Mouse (Mus musculus) erythroblast, embryonic 14.5 days (primary cell): ENCODE results near the gene Zfp768. TPM values are rescaled to one million over a fixed set of nuclear protein-coding genes. Genes with fewer than 3 reads are reported as not detected.
"Not testable (repeated sequence)": the region's sequence is repeated elsewhere in the genome, so short reads cannot be mapped to it uniquely, and the experiment has no call there.

Experiments
- H3K27me3 ChIP-seq: 2 replicates; pipeline ENCODE4 v1.6.1; 2012; ENCODE audit warnings: inconsistent platforms; ENCODE audit not compliant: control insufficient read depth
- H3K36me3 ChIP-seq: 2 replicates; pipeline ENCODE4 v1.6.1; 2012; ENCODE audit warnings: mild to moderate bottlenecking, inconsistent platforms; ENCODE audit not compliant: control insufficient read depth
- H3K4me1 ChIP-seq: 2 replicates; pipeline ENCODE4 v1.6.1; 2012; ENCODE audit warnings: inconsistent platforms; ENCODE audit not compliant: control insufficient read depth
- H3K4me3 ChIP-seq: replicated peaks from 2 replicates; pipeline ENCODE3; 2012; ENCODE audit warnings: moderate library complexity, mild to moderate bottlenecking, inconsistent platforms
- H3K9me3 ChIP-seq: 2 replicates; pipeline ENCODE4 v1.6.1; 2012; ENCODE audit warnings: low read length, inconsistent platforms, mixed read lengths; ENCODE audit not compliant: control insufficient read depth
- GATA1 ChIP-seq: IDR thresholded peaks from 2 replicates; pipeline ENCODE4 v1.6.1; 2012; ENCODE audit warnings: low read length, inconsistent platforms, mixed read lengths
- TAL1 ChIP-seq: IDR thresholded peaks from 3 replicates; pipeline ENCODE4 v1.6.1; 2012; ENCODE audit warnings: low read length, inconsistent platforms, mixed read lengths
- polyA plus RNA-seq: library from polyadenylated mRNA; stranded (reverse); fragments of >175 nt; gene quantifications from 2 replicates; pipeline ENCODE4 v1.2.3, GENCODE M21; 2012

Zfp768 gene
- polyA plus RNA-seq, 1 experiment = 0.17 TPM

- Histone ChIP-seq H3K9me3 (peaks cover 3% of the 10 kb centered on the region; the same call in 1 of the 2 replicates), H3K36me3 (peaks cover 8% of the 10 kb centered on the region), H3K27me3 (peaks cover 10% of the 10 kb centered on the region), H3K4me3 (no peak overlapping the region), H3K4me1 (peaks cover 27% of the 10 kb centered on the region)
- TF ChIP-seq TAL1 (no peak), GATA1 (no peak)
Observed at GRCm38 (mm10) chr7:127342888-127343287, 2.5 kb downstream of the Zfp768 start.

- TF ChIP-seq TAL1 (no peak), GATA1 (no peak)
- H3K27me3 ChIP-seq = peaks cover 8% of the 10 kb centered on the region
- H3K9me3 ChIP-seq = peaks cover 3% of the 10 kb centered on the region; the same call in 1 of the 2 replicates
- H3K4me3 ChIP-seq = no peak overlapping the region
- peaks cover 27% of the 10 kb centered on the region for H3K4me1 ChIP-seq
- H3K36me3 ChIP-seq = peaks cover 8% of the 10 kb centered on the region
Observed at GRCm38 (mm10) chr7:127342332-127342731, 3.1 kb downstream of the Zfp768 start.

- not testable (repeated sequence) for H3K36me3 ChIP-seq
Observed at GRCm38 (mm10) chr7:127341861-127342260, 3.5 kb downstream of the Zfp768 start.

GRCm38 (mm10) chr7:127341356-127341755, 4.0 kb downstream of the Zfp768 start:
- peaks cover 3% of the 10 kb centered on the region; the same call in 1 of the 2 replicates for H3K9me3 ChIP-seq
- TF ChIP-seq GATA1 (no peak), TAL1 (no peak)
- no peak overlapping the region for H3K4me3 ChIP-seq
- H3K36me3 ChIP-seq = peaks cover 8% of the 10 kb centered on the region
- peaks cover 5% of the 10 kb centered on the region for H3K27me3 ChIP-seq
- peaks cover 21% of the 10 kb centered on the region for H3K4me1 ChIP-seq

More at GRCm38 (mm10) chr7:127341861-127342260, 3.5 kb downstream of the Zfp768 start:
- not testable (repeated sequence) for H3K9me3 ChIP-seq, H3K4me3 ChIP-seq, H3K27me3 ChIP-seq
- H3K4me1 ChIP-seq = peaks cover 25% of the 10 kb centered on the region

- no peaks in the 10 kb centered on the region; the same call in 1 of the 2 replicates for H3K36me3 ChIP-seq
- no peak overlapping the region for H3K4me3 ChIP-seq
- H3K27me3 ChIP-seq = no peaks in the 10 kb centered on the region
- no peak for TF ChIP-seq GATA1
- TF ChIP-seq TAL1 = no peak
- no peaks in the 10 kb centered on the region; the same call in 1 of the 2 replicates for H3K4me1 ChIP-seq
- no peaks in the 10 kb centered on the region for H3K9me3 ChIP-seq
Observed at GRCm38 (mm10) chr7:127337636-127338035, 7.8 kb downstream of the Zfp768 start.

- no peak overlapping the region for H3K4me3 ChIP-seq
- no peaks in the 10 kb centered on the region for H3K9me3 ChIP-seq
- TF ChIP-seq TAL1 = no peak
- no peak for TF ChIP-seq GATA1
- no peaks in the 10 kb centered on the region for H3K4me1 ChIP-seq
- no peaks in the 10 kb centered on the region for H3K27me3 ChIP-seq
- no peaks in the 10 kb centered on the region for H3K36me3 ChIP-seq
Observed at GRCm38 (mm10) chr7:127335604-127336003, 9.8 kb downstream of the Zfp768 start.

- no peaks in the 10 kb centered on the region for H3K27me3 ChIP-seq
- H3K9me3 ChIP-seq = no peaks in the 10 kb centered on the region
- H3K4me1 ChIP-seq = no peaks in the 10 kb centered on the region
- TF ChIP-seq GATA1 (no peak), TAL1 (no peak)
- H3K4me3 ChIP-seq = no peak overlapping the region
- no peaks in the 10 kb centered on the region for H3K36me3 ChIP-seq
Observed at GRCm38 (mm10) chr7:127333240-127333639, 12.1 kb downstream of the Zfp768 start.

GRCm38 (mm10) chr7:127326685-127327084, 18.7 kb downstream of the Zfp768 start:
- Histone ChIP-seq H3K9me3 (no peaks in the 10 kb centered on the region), H3K4me3 (no peak overlapping the region), H3K36me3 (no peaks in the 10 kb centered on the region), H3K27me3 (no peaks in the 10 kb centered on the region), H3K4me1 (no peaks in the 10 kb centered on the region)
- no peak for TF ChIP-seq GATA1
- no peak for TF ChIP-seq TAL1

GRCm38 (mm10) chr7:127325550-127325949, 19.8 kb downstream of the Zfp768 start:
- Histone ChIP-seq H3K36me3 (no peaks in the 10 kb centered on the region), H3K27me3 (no peaks in the 10 kb centered on the region), H3K9me3 (no peaks in the 10 kb centered on the region)

GRCm38 (mm10) chr7:127324944-127325343, 20.4 kb downstream of the Zfp768 start:
- no peak for TF ChIP-seq TAL1
- TF ChIP-seq GATA1 = no peak
- no peaks in the 10 kb centered on the region for H3K36me3 ChIP-seq
- no peaks in the 10 kb centered on the region for H3K27me3 ChIP-seq
- no peaks in the 10 kb centered on the region for H3K9me3 ChIP-seq
- H3K4me1 ChIP-seq = no peaks in the 10 kb centered on the region
- no peak overlapping the region for H3K4me3 ChIP-seq

More at GRCm38 (mm10) chr7:127325550-127325949, 19.8 kb downstream of the Zfp768 start:
- no peak overlapping the region for H3K4me3 ChIP-seq
- TF ChIP-seq TAL1 (no peak), GATA1 (no peak)
- no peaks in the 10 kb centered on the region for H3K4me1 ChIP-seq
